Mouse (Mus musculus) hindbrain, embryonic 12.5 days (tissue): ENCODE measurements at regions not wholly inside any gene's neighbourhood (a gene's known extent, or its start where the extent isn't known, plus 50 kb on each side); places are given as distances from the start of the nearest gene placed in this dataset.
A peak's percentile ranks its signal among the peaks of the same experiment; 100 is the strongest.

ENCODE experiments used
- ATAC-seq: fragments of 200-750 bp; cut with Nextera tagmentation; 2 replicates; pipeline ENCODE4 v1.8.0; 2017; ENCODE audit warnings: moderate TSS enrichment; ENCODE audit not compliant: low FRiP score
- H3K27ac ChIP-seq: fragments of 300-500 bp; sonication (generic); 2 replicates; pipeline ENCODE4 v1.5.1; 2016; ENCODE audit warnings: mild to moderate bottlenecking
- H3K27me3 ChIP-seq: fragments of 300-500 bp; sonication (generic); 2 replicates; pipeline ENCODE4 v1.6.1; 2016; ENCODE audit warnings: mild to moderate bottlenecking
- H3K36me3 ChIP-seq: fragments of 300-500 bp; sonication (generic); 2 replicates; pipeline ENCODE4 v1.6.1; 2016; ENCODE audit warnings: mild to moderate bottlenecking
- H3K4me1 ChIP-seq: fragments of 300-500 bp; sonication (generic); 2 replicates; pipeline ENCODE4 v1.6.1; 2016
- H3K4me2 ChIP-seq: fragments of 300-500 bp; sonication (generic); replicated peaks from 2 replicates; pipeline ENCODE4 v1.6.1; 2016; ENCODE audit warnings: mild to moderate bottlenecking
- H3K4me3 ChIP-seq: fragments of 300-500 bp; sonication (generic); 2 replicates; pipeline ENCODE4 v1.5.1; 2016; ENCODE audit warnings: mild to moderate bottlenecking
- H3K9ac ChIP-seq: fragments of 300-500 bp; sonication (generic); 2 replicates; pipeline ENCODE4 v1.6.1; 2016; ENCODE audit warnings: mild to moderate bottlenecking, moderate library complexity
- H3K9me3 ChIP-seq: fragments of 300-500 bp; sonication (generic); replicated peaks from 2 replicates; pipeline ENCODE4 v1.6.1; 2016; ENCODE audit warnings: mild to moderate bottlenecking
- WGBS: fragments of 180-500 bp; shearing (Covaris S2); methylation state at CpG from one replicate; pipeline ENCODE4 v1.1.7; 2016; 5-methylcytosine and 5-hydroxymethylcytosine counted together

- no peak for ATAC-seq
- Histone ChIP-seq H3K4me1 (no peaks in the 10 kb centered on the region), H3K36me3 (no peaks in the 10 kb centered on the region), H3K4me3 (no peak overlapping the region), H3K9me3 (no peaks in the 10 kb centered on the region), H3K9ac (no peak overlapping the region), H3K27ac (no peak overlapping the region), H3K4me2 (no peak overlapping the region), H3K27me3 (no peaks in the 10 kb centered on the region)
- WGBS = 69% methylated on average over 2 of the region's 2 CpGs
Measured at GRCm38 (mm10) chr8:89415287-89415686, 371.3 kb upstream of the Sall1 start.

GRCm38 (mm10) chr8:89412500-89412899, 368.5 kb upstream of the Sall1 start:
- ATAC-seq = no peak
- no peak overlapping the region for H3K9ac ChIP-seq
- 71% methylated on average over 8 of the region's 8 CpGs for WGBS

GRCm38 (mm10) chr8:89412046-89412445, 368.1 kb upstream of the Sall1 start:
- H3K4me1 ChIP-seq = no peaks in the 10 kb centered on the region
- no peak overlapping the region for H3K4me3 ChIP-seq
- WGBS = 33% methylated on average over 7 of the region's 7 CpGs
- no peaks in the 10 kb centered on the region for H3K9me3 ChIP-seq
- H3K4me2 ChIP-seq = no peak overlapping the region
- H3K9ac ChIP-seq = no peak overlapping the region
- no peak overlapping the region for H3K27ac ChIP-seq
- no peaks in the 10 kb centered on the region for H3K27me3 ChIP-seq
- no peaks in the 10 kb centered on the region for H3K36me3 ChIP-seq
- ATAC-seq = no peak

More at GRCm38 (mm10) chr8:89412500-89412899, 368.5 kb upstream of the Sall1 start:
- Histone ChIP-seq H3K4me3 (no peak overlapping the region), H3K4me1 (no peaks in the 10 kb centered on the region), H3K36me3 (no peaks in the 10 kb centered on the region), H3K27ac (no peak overlapping the region), H3K27me3 (no peaks in the 10 kb centered on the region), H3K4me2 (no peak overlapping the region), H3K9me3 (no peaks in the 10 kb centered on the region)

- WGBS = 88% methylated on average over 5 of the region's 5 CpGs
- no peaks in the 10 kb centered on the region for H3K27me3 ChIP-seq
- no peak overlapping the region for H3K9ac ChIP-seq
- H3K27ac ChIP-seq = no peak overlapping the region
- no peak for ATAC-seq
- H3K36me3 ChIP-seq = no peaks in the 10 kb centered on the region
- no peaks in the 10 kb centered on the region for H3K9me3 ChIP-seq
- no peak overlapping the region for H3K4me2 ChIP-seq
- no peaks in the 10 kb centered on the region for H3K4me1 ChIP-seq
- no peak overlapping the region for H3K4me3 ChIP-seq
Measured at GRCm38 (mm10) chr8:89406688-89407087, 362.7 kb upstream of the Sall1 start.

GRCm38 (mm10) chr8:89404287-89404686, 360.3 kb upstream of the Sall1 start:
- no peak for ATAC-seq
- Histone ChIP-seq H3K9me3 (no peaks in the 10 kb centered on the region), H3K27ac (no peak overlapping the region), H3K4me2 (no peak overlapping the region), H3K36me3 (no peaks in the 10 kb centered on the region), H3K4me3 (no peak overlapping the region), H3K4me1 (no peaks in the 10 kb centered on the region), H3K27me3 (no peaks in the 10 kb centered on the region), H3K9ac (no peak overlapping the region)
- 86% methylated on average over 3 of the region's 3 CpGs for WGBS

- ATAC-seq = no peak
- Histone ChIP-seq H3K4me2 (no peak overlapping the region), H3K27me3 (no peaks in the 10 kb centered on the region), H3K9ac (no peak overlapping the region), H3K4me3 (no peak overlapping the region), H3K4me1 (no peaks in the 10 kb centered on the region), H3K36me3 (no peaks in the 10 kb centered on the region), H3K9me3 (no peaks in the 10 kb centered on the region), H3K27ac (no peak overlapping the region)
Measured at GRCm38 (mm10) chr8:89396673-89397072, 352.7 kb upstream of the Sall1 start.

- Histone ChIP-seq H3K4me1 (peaks cover 7% of the 10 kb centered on the region), H3K27ac (no peak overlapping the region), H3K4me2 (no peak overlapping the region), H3K4me3 (no peak overlapping the region), H3K36me3 (no peaks in the 10 kb centered on the region), H3K9me3 (no peaks in the 10 kb centered on the region), H3K27me3 (no peaks in the 10 kb centered on the region), H3K9ac (no peak overlapping the region)
- 77% methylated on average over 6 of the region's 6 CpGs for WGBS
- no peak for ATAC-seq
Measured at GRCm38 (mm10) chr8:89392749-89393148, 348.8 kb upstream of the Sall1 start.

- WGBS = 22% methylated on average over 6 of the region's 6 CpGs
- ATAC-seq = no peak
- H3K27me3 ChIP-seq = no peaks in the 10 kb centered on the region
Measured at GRCm38 (mm10) chr8:89388761-89389160, 344.8 kb upstream of the Sall1 start.

GRCm38 (mm10) chr8:89387295-89387694, 343.3 kb upstream of the Sall1 start:
- WGBS = 10% methylated on average over 8 of the region's 8 CpGs
- Histone ChIP-seq H3K36me3 (no peaks in the 10 kb centered on the region), H3K9ac (0 out of 2 replicates have a peak overlapping the region, but pooled peaks have one; percentile 18), H3K4me1 (peaks cover 42% of the 10 kb centered on the region), H3K27me3 (no peaks in the 10 kb centered on the region), H3K27ac (peak overlapping the region; percentile 41), H3K4me2 (peak overlapping the region; percentile 36), H3K9me3 (no peaks in the 10 kb centered on the region), H3K4me3 (no peak overlapping the region)
- peak; percentile 56; the same call in 1 of the 2 replicates for ATAC-seq

More at GRCm38 (mm10) chr8:89388761-89389160, 344.8 kb upstream of the Sall1 start:
- no peak overlapping the region for H3K4me2 ChIP-seq
- H3K9me3 ChIP-seq = no peaks in the 10 kb centered on the region
- no peak overlapping the region for H3K4me3 ChIP-seq
- no peaks in the 10 kb centered on the region for H3K36me3 ChIP-seq
- no peak overlapping the region for H3K27ac ChIP-seq
- H3K4me1 ChIP-seq = peaks cover 32% of the 10 kb centered on the region
- H3K9ac ChIP-seq = no peak overlapping the region

GRCm38 (mm10) chr8:89385028-89385427, 341.1 kb upstream of the Sall1 start:
- no peaks in the 10 kb centered on the region for H3K36me3 ChIP-seq
- no peak overlapping the region for H3K4me2 ChIP-seq
- no peaks in the 10 kb centered on the region for H3K27me3 ChIP-seq
- ATAC-seq = no peak
- WGBS = 79% methylated on average over 5 of the region's 5 CpGs
- H3K9me3 ChIP-seq = no peaks in the 10 kb centered on the region
- H3K4me1 ChIP-seq = peaks cover 45% of the 10 kb centered on the region
- H3K9ac ChIP-seq = no peak overlapping the region
- no peak overlapping the region for H3K4me3 ChIP-seq
- H3K27ac ChIP-seq = no peak overlapping the region

- no peaks in the 10 kb centered on the region for H3K27me3 ChIP-seq
- no peaks in the 10 kb centered on the region for H3K9me3 ChIP-seq
- H3K4me2 ChIP-seq = no peak overlapping the region
- H3K9ac ChIP-seq = no peak overlapping the region
- no peak overlapping the region for H3K4me3 ChIP-seq
- ATAC-seq = no peak
- H3K4me1 ChIP-seq = peaks cover 45% of the 10 kb centered on the region
- WGBS = 56% methylated on average over 5 of the region's 5 CpGs
- H3K36me3 ChIP-seq = no peaks in the 10 kb centered on the region
- no peak overlapping the region for H3K27ac ChIP-seq
Measured at GRCm38 (mm10) chr8:89383781-89384180, 339.8 kb upstream of the Sall1 start.

- Histone ChIP-seq H3K27ac (no peak overlapping the region), H3K9ac (no peak overlapping the region), H3K4me1 (peaks cover 38% of the 10 kb centered on the region), H3K27me3 (no peaks in the 10 kb centered on the region), H3K9me3 (no peaks in the 10 kb centered on the region), H3K36me3 (no peaks in the 10 kb centered on the region), H3K4me3 (no peak overlapping the region), H3K4me2 (no peak overlapping the region)
- ATAC-seq = no peak
- WGBS = 60% methylated on average over 9 of the region's 9 CpGs
Measured at GRCm38 (mm10) chr8:89382538-89383380, 338.8 kb upstream of the Sall1 start.

GRCm38 (mm10) chr8:89380436-89380835, 336.5 kb upstream of the Sall1 start:
- H3K27me3 ChIP-seq = no peaks in the 10 kb centered on the region
- no peak for ATAC-seq
- H3K4me2 ChIP-seq = no peak overlapping the region
- peaks cover 17% of the 10 kb centered on the region for H3K4me1 ChIP-seq
- no peaks in the 10 kb centered on the region for H3K9me3 ChIP-seq
- no peak overlapping the region for H3K27ac ChIP-seq
- H3K36me3 ChIP-seq = no peaks in the 10 kb centered on the region
- whole genome bisulfite sequencing = 77% methylated on average over 9 of the region's 9 CpGs
- no peak overlapping the region for H3K9ac ChIP-seq
- no peak overlapping the region for H3K4me3 ChIP-seq
